Mouse (Mus musculus): ENCODE results near the gene Masp1.
A peak's percentile ranks its signal among the peaks of the same experiment; 100 is the strongest.

Masp1 gene

GRCm38 (mm10) chr16:23520235-23520871 is at the start of gene Masp1, which contains the start of gene Rtp4:
Gene Masp1, minus strand, starts transcription at chr16:23520815.
Gene Rtp4, plus strand, starts transcription at chr16:23520291.
- no peak for DNase-seq (ENCODE audit: low read depth, low spot score)

- DNase-seq (ENCODE audit: low read depth, low spot score), result no peak
Observed at GRCm38 (mm10) chr16:23568369-23568958, 47.8 kb upstream of the Masp1 start.

GRCm38 (mm10) chr16:23557669-23558068 is 37.1 kb upstream of the Masp1 start:
- no peak for DNase-seq (ENCODE audit: low read depth, low spot score)

- peak; percentile 78 for DNase-seq (ENCODE audit: low read depth, low spot score)
Observed at GRCm38 (mm10) chr16:23557195-23557594, 36.6 kb upstream of the Masp1 start.

GRCm38 (mm10) chr16:23554673-23555072 is 34.1 kb upstream of the Masp1 start:
- DNase-seq (ENCODE audit: low read depth, low spot score), result no peak

GRCm38 (mm10) chr16:23550981-23551582 is 30.5 kb upstream of the Masp1 start:
- no peak for DNase-seq (ENCODE audit: low read depth, low spot score)

GRCm38 (mm10) chr16:23550346-23550980 is 29.8 kb upstream of the Masp1 start:
- DNase-seq (ENCODE audit: low read depth, low spot score), result peak; percentile 63

- peak; percentile 26 for DNase-seq (ENCODE audit: low read depth, low spot score)
Observed at GRCm38 (mm10) chr16:23547783-23548182, 27.2 kb upstream of the Masp1 start.

- no peak for DNase-seq (ENCODE audit: low read depth, low spot score)
Observed at GRCm38 (mm10) chr16:23544361-23544760, 23.7 kb upstream of the Masp1 start.

GRCm38 (mm10) chr16:23542866-23543265 is 22.3 kb upstream of the Masp1 start:
- no peak for DNase-seq (ENCODE audit: low read depth, low spot score)

- DNase-seq (ENCODE audit: low read depth, low spot score), result no peak
Observed at GRCm38 (mm10) chr16:23541046-23541445, 20.4 kb upstream of the Masp1 start.

GRCm38 (mm10) chr16:23533707-23534106 is 13.1 kb upstream of the Masp1 start:
- no peak for DNase-seq (ENCODE audit: low read depth, low spot score)

GRCm38 (mm10) chr16:23529186-23529585 is 8.6 kb upstream of the Masp1 start:
- DNase-seq (ENCODE audit: low read depth, low spot score), result no peak

- DNase-seq (ENCODE audit: low read depth, low spot score), result no peak
Observed at GRCm38 (mm10) chr16:23522081-23522480, 1.5 kb upstream of the Masp1 start.

- DNase-seq (ENCODE audit: low read depth, low spot score), result no peak
Observed at GRCm38 (mm10) chr16:23521092-23521491, 477 bp upstream of the Masp1 start.

- DNase-seq (ENCODE audit: low read depth, low spot score), result no peak
Observed at GRCm38 (mm10) chr16:23519771-23520170, 844 bp downstream of the Masp1 start.

- no peak for DNase-seq (ENCODE audit: low read depth, low spot score)
Observed at GRCm38 (mm10) chr16:23518567-23519369, 1.8 kb downstream of the Masp1 start.

- DNase-seq (ENCODE audit: low read depth, low spot score), result no peak
Observed at GRCm38 (mm10) chr16:23517754-23518566, 2.7 kb downstream of the Masp1 start.

- no peak for DNase-seq (ENCODE audit: low read depth, low spot score)
Observed at GRCm38 (mm10) chr16:23517230-23517629, 3.4 kb downstream of the Masp1 start.

- DNase-seq (ENCODE audit: low read depth, low spot score), result no peak
Observed at GRCm38 (mm10) chr16:23516606-23517005, 4.0 kb downstream of the Masp1 start.

GRCm38 (mm10) chr16:23515766-23516165 is 4.8 kb downstream of the Masp1 start:
- no peak for DNase-seq (ENCODE audit: low read depth, low spot score)

Data from A20 (cell line).